Mouse (Mus musculus) heart, postnatal 4 days (tissue): ENCODE results near the gene Rack1. TPM values are rescaled to one million over a fixed set of nuclear protein-coding genes. Genes with fewer than 3 reads are reported as not detected.
"Not testable (repeated sequence)": the region's sequence is repeated elsewhere in the genome, so short reads cannot be mapped to it uniquely, and the experiment has no call there.

ENCODE experiments used
- DNase-seq: peaks from one replicate; pipeline ENCODE4 v3.0.0; 2021
- total RNA-seq, 2 experiments: library from RNA; stranded (reverse); gene quantifications; 2 replicates each; pipeline ENCODE4 v1.2.3; 2021

Rack1 gene
- total RNA-seq, result 100 to 1,000 TPM; 642 to 663 TPM

DNA sequence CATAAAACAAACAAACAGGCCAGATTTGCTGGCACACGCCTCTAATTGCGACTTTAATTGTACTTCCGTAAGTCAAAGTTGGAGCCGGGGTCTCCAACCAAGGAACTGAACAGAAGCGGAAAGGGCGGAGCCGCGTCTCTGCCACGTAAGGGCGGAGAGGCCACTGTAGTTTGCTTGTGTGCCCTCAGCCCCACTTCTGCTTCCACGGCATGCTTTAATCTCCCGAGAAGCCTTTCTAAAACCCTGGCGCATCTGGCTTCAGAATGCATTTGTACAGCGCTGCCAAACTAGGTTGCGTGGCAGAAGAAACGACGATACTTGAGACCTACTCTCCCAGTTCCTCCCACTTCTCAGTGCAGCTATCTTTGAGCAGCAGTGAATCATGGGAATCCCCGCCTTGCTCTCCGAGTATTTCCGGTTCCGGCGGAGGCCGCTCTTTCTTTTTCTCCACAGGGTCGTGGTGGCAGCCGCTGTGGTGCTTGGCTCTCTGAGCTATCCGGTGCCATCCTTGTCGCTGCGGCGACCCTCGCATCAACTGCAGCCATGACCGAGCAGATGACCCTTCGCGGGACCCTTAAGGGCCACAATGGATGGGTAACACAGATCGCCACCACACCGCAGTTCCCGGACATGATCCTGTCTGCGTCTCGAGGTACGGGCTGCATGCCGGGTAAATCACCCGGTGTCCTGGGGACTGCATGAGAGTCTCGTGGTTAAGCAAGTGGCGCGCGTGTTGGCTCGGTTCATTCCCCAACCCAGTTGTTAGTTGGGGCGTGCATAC, at the start of gene Rack1:
Gene Rack1 (plus strand): TSS at position 412 of the 781 bp plus-strand sequence.
- DNase-seq, result peak; percentile 90

DNA sequence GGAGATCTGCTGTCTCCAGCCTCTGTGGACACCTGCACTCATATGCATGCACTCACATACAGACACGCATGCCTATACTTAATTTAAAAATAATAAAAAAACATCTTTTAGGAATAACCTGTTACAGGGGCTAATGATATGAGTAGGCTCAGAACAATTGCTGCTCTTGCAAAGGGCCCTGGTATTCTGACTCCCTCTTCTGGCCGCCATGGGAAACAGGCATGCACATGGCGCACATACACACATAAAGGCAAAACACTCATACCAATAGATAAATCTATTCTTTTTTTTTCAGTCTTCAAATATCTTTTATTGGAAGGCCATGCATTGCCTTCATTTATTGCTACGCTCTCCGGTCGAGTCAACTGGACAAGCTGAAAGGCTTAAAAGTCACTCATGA, 49.7 kb upstream of the Rack1 start:
- DNase-seq, result no peak

DNA sequence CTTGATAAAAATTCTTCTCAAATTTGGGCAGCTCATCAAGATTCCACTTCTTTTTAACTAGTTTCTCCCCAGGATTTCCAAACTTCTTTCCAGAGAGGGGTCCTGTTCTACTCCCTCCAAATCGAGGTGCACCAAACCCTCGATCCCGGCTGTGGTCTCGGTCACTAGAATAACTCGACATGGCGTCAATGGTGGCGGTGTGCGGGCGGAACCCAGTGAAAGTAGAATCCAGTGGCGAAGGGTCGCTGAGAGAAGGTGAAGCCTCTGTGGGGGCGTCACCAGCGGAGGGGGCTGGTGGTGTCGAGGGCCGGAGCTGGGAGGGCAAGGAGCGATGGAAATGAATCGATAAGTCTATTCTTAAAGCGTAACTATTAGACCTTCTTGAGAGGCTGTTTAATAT, 46.6 kb upstream of the Rack1 start:
- not testable (repeated sequence) for DNase-seq

GRCm38 (mm10) chr11:48759021-48759420, 41.1 kb upstream of the Rack1 start:
- DNase-seq, result no peak

- no peak for DNase-seq
Measured at GRCm38 (mm10) chr11:48764119-48764518, 36.0 kb upstream of the Rack1 start.

DNA sequence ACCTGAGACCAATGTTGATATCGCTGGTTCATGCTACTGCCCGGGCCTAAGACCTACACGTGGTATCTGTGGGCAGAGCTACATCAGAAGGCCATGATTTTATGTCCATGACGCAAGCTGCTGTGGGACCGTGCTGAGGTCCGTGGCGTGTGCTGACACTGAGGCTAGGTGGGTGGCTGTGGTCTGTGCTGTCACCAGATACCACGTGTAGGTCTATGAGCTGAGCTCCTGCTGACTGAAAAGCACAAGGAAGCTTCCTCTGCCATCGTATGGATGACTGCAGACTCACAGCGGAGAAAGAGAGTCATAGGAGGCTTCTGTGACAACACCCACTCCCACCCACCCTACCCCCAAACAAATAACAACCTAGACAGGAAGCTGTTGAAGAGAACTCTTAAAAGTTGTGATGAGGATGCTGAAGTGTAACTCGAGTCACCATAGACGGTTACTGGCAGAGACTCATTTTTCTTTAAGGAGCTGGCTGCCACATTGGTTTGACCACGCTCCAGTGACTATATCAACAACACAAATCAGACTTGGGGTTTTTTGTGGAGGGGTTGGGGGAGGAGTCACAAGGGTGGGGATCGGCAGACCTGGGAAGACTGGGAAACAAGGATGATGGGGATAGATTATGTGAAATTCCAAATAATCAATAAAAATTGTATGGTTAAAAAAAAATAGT, 32.8 kb upstream of the Rack1 start:
- no peak for DNase-seq

DNA sequence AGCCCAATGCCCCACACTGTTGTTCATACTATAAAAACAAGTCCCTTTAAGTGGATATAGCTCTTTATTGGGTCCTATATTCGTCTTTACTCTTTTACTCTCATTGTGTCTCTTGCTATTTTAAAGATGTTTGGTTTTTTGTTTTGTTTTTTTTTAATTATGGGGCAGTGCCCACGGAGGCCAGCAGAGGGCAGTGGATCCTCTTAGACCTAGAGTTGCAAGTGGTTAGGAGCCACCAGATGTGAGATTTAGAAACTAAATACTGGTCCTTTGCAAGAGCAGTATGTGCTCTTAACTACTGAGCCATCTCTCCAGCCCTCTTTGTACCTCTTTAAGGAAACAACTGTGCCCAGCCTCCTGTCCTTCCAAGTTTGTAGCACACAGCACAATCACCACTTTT, 28.4 kb upstream of the Rack1 start:
- peak; percentile 53 for DNase-seq

DNA sequence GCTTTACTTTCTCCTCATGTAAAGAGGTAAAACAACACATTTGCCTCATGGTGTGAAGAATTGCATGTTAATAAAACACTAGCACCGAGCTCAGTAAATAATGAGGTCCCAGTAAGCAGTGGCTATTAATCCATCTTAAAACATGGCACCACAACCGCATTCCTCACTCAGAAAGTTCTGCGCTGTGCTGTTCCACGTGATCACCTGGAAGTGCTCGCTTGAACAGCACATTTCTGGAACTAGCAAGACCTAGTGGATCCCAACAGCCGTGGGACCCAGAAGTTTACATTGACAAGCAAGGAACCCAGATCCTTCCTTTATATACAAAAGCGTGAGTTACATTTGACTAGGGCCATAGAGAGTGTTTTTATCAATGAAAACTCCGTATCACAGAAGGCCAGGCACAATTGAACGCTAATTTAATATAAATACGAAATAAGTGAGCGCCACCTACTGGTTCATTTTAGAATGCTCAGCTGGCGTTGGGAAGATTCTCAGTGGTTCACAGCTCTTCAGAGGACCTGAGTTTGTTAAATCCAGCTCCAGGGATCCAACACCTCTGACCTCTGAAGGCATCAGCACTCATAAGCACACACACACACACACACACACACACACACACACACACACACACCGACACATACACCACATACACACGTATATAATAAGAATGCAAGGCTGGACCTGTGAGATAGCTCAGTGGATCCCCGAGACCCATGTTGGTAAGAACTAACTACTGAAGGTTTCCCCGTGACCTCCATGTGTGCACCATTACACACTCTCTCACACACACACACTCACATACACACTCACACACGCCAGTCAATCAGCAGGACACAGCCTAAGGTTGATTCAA, 25.5 kb upstream of the Rack1 start:
- DNase-seq, result peak; percentile 56

DNA sequence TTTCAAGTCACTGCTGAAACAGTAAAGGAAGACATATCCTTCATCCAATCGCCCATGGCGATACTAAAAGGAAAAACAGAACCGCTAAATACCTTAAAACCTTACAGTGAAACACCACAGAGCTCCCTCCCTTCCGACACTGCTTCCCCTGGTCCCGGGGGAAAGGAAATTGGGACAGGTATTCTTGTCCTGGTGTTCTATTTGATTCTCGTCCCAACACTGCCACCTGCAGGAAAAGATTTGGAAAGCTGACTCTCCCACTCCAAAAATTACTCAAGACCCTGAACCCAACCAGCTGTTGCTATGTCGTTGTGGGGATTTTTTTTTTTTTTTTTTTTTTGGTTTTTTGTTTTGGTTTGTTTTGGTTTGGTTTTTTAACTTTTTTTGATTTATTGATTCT, 24.6 kb upstream of the Rack1 start:
- DNase-seq, result peak; percentile 69

- DNase-seq, result peak; percentile 22
Measured at GRCm38 (mm10) chr11:48776664-48777063, 23.5 kb upstream of the Rack1 start.

DNA sequence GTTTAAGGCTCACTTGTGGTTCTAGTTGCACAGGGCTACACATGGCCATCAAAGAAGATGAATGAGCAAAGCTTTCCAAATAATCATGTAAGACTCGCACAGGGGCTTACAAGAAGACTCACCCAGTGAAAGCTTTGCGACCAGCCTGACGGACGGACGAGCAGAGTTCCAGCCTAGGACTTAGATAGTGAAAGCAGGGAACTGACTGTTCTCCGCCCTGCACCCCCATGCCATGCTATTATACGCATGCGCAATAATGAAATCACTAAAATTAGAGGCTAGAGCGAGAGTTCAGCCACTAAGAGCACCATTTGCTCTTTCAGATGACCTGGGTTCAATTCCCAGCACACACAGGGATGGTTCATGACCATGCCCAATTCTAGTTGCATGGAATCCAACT, 22.8 kb upstream of the Rack1 start:
- DNase-seq, result no peak

- DNase-seq, result peak; percentile 42
Measured at GRCm38 (mm10) chr11:48779450-48779849, 20.7 kb upstream of the Rack1 start.

DNA sequence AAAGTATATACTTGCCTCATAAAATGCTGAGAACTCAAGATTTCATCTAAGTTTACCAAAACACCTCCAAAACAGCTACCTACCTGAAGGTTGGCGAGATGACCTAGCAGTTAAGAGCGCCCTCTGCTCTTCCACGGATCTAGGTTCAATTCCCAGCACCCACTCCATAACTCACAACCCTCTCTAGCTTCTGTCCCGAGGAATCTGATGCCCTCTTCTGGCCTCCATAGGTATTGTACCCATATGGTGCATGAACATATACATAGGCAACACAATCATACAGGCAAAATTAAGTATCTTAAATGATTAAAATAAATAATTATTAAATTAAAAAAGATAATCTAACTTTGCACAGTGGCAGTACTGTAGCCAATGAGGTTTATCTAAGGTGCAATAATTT, 17.9 kb upstream of the Rack1 start:
- no peak for DNase-seq

DNA sequence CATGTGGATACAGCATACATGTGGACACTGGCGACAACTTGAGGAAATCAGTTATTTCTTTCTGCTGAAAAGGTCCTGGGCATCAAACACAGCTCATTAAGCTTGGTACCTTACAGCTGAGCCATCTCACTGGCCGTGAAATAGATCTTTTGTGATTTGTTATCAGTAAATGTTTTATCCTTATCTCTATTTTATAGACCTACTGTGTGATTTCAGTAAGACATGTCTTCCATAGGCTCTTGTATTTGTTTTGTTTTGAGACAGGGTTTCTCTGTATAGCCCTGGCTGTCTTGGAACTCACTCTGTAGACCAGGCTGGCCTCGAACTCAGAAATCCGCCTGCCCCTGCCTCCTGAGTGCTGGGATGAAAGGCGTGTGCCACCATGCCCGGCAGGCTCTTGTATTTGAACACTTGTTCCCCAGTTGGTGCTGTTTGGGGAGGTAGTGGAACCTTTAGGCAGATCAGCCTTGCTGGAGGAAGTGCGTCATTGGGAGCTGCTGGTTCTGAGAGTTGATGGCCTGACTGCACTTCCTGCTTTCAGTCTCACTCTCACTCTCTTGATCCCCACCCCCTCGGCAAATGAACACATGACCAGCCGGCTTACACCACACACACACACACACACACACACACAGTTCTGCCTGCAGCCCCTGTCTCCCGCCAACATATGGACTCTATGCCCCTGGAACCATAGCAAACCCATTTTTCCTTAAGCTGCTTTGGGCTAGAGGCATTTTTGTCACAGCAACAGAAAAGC, 12.5 kb upstream of the Rack1 start:
- peak; percentile 42 for DNase-seq

- DNase-seq, result peak; percentile 83
Measured at GRCm38 (mm10) chr11:48788311-48789089, 11.6 kb upstream of the Rack1 start.

DNA sequence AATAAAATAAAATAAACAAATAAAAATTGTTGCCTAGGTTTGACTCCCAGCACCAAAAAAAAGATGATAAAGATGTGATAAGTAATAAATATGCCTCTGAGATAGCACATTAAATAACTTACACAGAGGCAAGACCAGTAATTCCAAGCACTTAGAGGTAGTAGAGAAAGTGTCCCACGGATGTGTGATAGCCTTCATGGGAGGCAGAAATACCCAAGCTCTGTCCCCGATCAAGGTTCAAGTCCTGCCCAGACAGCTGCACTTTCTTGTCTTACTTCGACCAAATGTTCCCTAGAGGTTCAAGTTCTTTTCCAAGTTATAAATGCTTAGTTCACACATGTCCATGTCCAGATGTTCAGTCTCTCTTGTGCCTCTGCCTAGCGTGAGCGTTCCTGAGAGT, 10.9 kb upstream of the Rack1 start:
- DNase-seq, result no peak

DNA sequence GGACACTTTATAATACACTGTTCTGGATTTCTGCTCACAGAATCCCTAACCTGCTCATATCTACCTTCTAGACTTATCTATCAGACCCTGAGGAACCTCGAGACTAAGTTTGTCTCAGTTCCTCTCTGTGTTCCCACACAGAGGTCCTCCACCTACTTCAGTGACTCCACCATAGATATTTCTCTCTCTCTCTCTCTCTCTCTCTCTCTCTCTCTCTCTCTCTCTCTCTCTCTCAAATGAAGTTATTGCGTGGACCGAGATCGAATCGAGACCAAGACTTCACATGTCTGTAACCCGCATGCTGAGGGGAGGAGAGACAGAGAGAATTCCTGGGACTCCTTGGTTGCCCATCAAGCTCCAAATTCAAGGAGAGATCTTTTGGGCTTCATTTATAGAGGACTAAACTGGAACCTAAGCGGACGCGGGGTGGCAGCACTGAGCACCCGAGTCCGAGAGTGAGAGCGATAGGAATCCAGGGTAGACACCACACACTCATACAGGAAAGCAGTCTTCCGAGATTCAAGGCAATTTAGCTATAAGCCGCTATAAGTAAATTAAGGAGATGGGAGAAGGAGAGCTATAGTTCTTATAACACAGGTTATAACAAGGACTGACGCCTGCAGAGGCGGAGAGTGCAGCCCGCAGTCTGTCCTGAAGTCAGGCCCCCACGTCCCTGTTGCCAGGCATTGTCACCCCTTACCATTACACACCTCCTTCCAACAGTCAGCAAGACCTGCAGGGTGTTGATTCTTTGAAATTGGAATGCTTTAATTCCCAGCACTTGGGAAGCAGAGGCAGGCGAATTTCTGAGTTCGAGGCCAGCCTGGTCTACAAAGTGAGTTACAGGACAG, 9.9 kb upstream of the Rack1 start:
- DNase-seq, result peak; percentile 91

DNA sequence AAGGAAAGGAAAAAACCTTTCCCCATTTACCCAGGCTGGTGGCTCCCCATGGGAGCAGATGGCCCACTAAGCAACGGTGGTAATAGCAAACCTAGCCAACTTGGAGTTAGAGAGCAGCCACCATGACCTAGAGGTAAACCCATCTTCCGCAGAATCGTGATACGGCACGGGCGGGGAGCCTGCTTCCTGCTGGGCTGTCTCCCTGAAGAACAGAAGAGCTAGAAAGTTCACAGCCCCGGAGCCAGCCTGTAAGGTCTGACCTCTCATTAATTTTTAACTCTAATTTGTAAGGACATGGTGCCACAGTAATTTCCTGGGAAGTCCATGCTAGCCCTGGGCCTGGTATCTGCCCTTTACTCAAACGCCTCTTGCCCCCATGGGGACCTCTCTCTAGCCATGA, 9.2 kb upstream of the Rack1 start:
- DNase-seq, result no peak

DNA sequence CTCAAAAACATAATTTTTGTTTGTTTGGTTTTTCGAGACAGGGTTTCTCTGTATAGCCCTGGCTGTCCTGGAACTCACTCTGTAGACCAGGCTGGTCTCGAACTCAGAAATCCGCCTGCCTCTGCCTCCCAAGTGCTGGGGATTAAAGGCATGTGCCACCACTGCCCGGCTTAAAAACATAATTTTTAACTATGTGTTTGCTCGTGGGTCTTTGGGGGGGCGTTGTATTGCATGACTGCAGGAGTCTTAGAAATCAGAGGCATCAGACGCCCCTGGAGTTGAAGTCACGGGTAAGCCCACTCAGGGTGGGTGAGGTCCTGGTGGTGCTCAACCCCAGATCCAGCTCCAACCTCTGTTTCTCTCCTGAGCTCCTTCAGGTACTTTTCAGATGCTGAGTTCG, 8.2 kb upstream of the Rack1 start:
- DNase-seq, result not testable (repeated sequence)

DNA sequence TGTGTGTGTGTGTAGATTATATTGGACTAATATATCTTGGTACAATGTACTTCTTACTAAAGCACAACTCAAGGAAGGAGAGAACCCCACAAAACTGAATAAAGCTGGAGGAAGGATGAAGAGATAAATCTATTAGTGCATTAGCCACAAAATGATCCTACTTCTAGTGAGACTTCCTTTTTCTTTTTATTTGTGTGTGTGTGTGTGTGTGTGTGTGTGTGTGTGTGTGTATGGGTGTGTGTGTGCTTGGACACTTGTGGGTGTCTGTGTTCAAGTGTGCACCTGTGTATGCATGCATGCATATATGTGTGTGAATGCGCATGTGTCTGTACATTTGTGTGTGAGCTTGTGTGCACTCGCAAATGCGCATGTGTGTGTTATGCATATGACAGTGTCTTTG, 6.9 kb upstream of the Rack1 start:
- no peak for DNase-seq

DNA sequence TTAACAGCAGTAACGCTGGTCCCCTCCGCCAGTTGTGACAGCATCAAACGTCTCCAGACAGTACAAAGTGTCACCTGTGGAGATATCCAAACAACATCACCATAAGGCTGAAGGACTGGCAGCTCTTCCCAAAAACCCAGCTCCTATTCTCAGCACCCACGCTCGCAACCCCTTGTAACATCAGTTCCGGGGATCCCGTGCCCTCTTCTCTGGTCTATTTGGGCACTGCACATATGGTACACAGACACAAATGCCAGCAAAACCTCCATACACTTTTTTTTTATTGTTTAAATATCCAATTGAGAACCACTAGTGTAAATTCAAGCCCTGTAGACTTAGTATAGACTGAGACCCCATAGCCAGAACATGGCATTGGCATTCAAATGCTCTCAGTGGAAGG, 4.9 kb upstream of the Rack1 start:
- DNase-seq, result peak; percentile 30
